Mouse (Mus musculus) central nervous system, embryonic 14 days (tissue): ENCODE results near the gene Fam118a. TPM values are rescaled to one million over a fixed set of nuclear protein-coding genes. Genes with fewer than 3 reads are reported as not detected.

ENCODE experiments used
- polyA plus RNA-seq: library from polyadenylated mRNA; depleted of rRNA; stranded (reverse); fragments of >200 nt; gene quantifications from 2 replicates; pipeline ENCODE4 v1.2.3, GENCODE M21; 2012; rRNA removed

The Fam118a gene
- 16.1 and 16.2 TPM in 2 replicates for polyA plus RNA-seq

DNA sequence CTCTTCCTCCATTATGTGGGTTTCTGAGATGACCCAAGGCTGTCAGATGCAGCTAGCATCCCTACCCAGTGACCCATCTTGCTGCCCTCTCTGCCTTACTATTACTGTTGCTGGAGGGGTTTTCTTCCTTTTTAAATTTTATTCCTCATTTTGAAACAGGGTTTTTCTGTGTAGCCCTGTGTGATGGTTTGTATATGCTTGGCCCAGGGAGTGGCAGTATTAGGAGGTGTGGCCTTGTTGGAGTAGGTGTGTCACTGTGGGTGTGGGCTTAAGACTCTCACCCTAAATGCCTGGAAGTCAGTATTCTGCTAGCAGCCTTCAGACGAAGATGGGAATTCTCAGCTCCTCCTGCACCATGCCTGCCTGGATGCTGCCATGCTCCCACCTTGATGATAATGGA, at the start of gene Fam118a:
TSS of gene Fam118a (plus strand) at position 301 of the 400 bp plus-strand sequence.

GRCm38 (mm10) chr15:84987874-84988825, 40.6 kb upstream of the Fam118a start, which contains the start of gene 5031439G07Rik:
5031439G07Rik (minus strand) TSS chr15:84988551.

GRCm38 (mm10) chr15:85016951-85017664, 11.6 kb upstream of the Fam118a start, which contains the start of gene Upk3a:
Upk3a (plus strand) TSS chr15:85017141.

Other genes starting within 250 kb of the Fam118a start
- 92.0 and 137 TPM in 2 replicates for gene Phf21b, start 172.9 kb upstream of the Fam118a start, polyA plus RNA-seq
- gene Gm29666, start 108.9 kb upstream of the Fam118a start, polyA plus RNA-seq = 1.2 and 1.4 TPM in 2 replicates
- 20.5 and 21.8 TPM in 2 replicates for gene Nup50, start 105.5 kb upstream of the Fam118a start, polyA plus RNA-seq
- 40.5 and 42.3 TPM in 2 replicates for gene 5031439G07Rik, start 40.4 kb upstream of the Fam118a start, polyA plus RNA-seq
- gene Upk3a, start 11.8 kb upstream of the Fam118a start, polyA plus RNA-seq = 0.31 and 1.1 TPM in 2 replicates
- 0.06 and 0.15 TPM in 2 replicates for gene Smc1b, start 103.0 kb downstream of the Fam118a start, polyA plus RNA-seq
- 0.45 and 0.55 TPM in 2 replicates for gene Ribc2, start 103.1 kb downstream of the Fam118a start, polyA plus RNA-seq
- 54.8 and 86.4 TPM in 2 replicates for gene Fbln1, start 177.0 kb downstream of the Fam118a start, polyA plus RNA-seq